Mouse (Mus musculus): ENCODE measurements around the gene Abcc2.

DNA sequence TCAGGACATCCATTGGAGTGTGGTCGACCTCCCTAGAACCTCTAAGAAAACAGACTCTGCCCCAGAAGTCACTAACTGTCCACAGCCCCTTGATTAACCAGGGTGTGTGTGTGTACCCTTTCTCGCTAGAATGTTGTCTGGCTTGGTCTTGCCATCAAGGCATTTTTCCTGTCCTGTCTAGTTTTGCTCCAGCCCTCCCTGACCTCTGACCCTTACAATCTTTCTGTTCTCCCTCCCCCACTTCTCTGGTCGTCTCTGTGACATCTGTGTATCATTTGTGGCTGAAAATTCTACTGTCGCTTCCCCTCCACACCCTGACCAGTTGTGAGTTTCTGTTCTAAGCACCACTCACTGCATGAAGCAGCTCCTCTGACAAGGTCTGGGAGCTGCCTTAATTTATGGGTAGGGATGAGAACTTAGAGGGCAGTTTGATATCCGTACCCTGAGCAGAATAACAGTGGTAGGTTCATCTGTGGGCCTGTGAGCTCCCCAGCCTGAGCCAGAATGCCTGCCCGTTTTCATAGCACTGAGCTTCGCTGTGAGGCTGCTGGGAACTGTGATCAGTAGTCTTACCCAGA is 63.4 kb downstream of the Abcc2 start:
- TF ChIP-seq POLR2A (IDR thresholded peaks at IDR 0.05; ENCODE audit: insufficient read depth, low read depth, low read length) (no peak), CTCF (IDR thresholded peaks at IDR 0.05; ENCODE audit: insufficient read depth, low read depth, low read length) (no peak)

All from olfactory bulb, adult 2 months (tissue).